Mouse (Mus musculus) thymus, postnatal 36 days (tissue): ENCODE measurements at regions not wholly inside any gene's neighbourhood (a gene's known extent, or its start where the extent isn't known, plus 50 kb on each side); places are given as distances from the start of the nearest gene placed in this dataset.

Experiments
- DNase-seq, 2 experiments: peaks; one replicate each; pipeline ENCODE4 v3.0.0; 2022; ENCODE audit warnings: mixed read lengths in 2 of 2

DNA sequence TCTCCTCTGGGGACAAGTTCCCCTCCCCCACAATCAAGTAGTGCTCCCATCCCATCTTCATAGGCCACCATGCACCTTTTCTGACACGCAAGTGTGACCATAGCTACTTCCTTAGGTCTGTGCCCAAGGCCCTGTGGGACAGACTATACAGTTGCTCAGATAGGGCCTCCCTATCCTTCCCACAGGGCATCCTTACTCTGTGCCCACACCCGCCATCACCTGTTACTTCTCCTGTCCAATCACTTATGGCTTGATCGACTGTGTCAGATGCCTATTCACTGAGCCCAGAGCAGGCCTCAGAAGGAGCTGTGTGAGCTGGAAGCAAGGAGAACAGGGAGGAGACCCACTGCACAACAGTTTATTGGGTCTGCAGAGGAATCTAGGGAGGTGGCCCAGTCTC, 56.6 kb upstream of the Lrpap1 start:
- no peak for DNase-seq

DNA sequence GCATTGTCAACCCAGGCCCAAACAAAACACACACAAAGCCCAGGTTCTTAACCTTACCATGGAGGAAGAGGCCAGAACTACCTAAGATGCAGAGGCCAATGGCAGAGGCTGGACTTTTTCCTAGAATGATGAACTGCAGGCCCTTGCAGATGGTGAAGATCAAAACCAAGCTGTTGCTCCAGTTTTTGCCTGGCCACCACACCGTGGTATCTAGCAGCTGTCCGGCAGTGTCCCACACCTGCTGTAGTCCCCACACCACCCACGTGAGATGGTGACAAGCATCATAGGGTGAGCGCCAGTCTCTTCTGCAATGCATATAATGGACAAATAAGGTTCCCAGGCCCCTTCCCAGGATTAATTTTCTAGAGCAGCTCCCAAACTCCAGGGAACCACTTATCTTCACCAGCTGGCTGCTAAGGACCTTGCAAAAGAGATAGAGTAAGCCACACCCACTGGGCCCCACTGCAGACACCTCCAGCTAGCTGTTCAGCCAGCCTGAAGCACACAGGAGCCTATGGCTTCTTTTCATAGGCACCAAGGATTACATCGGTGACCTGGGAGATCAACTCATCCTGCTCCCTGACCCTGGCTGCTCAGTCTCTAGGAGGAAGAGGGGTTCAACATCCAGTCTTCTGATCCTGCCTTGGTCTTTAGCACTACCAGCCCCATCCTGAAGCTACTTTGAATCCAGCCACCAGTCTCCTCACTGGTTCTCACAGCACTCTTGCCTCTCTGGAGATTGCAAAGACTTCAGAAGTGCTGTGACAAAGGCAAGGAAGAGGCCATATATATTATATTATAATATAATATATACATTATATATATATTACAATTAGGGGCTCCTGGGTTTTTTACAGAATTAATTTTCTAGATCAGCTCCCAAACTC, 55.6 kb upstream of the Lrpap1 start:
- no peak for DNase-seq

DNA sequence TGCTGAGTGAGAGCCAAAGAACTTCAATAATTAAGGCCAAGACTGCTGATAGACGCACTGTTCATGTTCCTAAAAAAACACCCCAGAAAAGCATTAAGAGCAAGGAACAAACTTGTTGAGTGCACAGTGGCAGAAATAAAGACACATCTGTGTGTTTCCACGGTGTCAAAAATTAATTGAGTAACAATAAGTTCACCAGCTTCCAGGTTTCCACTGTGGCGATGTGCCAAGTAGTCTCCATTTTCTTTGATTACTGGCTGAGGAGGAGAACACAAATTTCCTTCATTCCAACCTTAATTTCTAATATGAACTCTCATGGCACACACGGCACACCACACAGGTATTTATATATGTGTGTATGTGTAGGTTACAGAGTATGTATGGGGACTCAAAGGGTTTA, 54.3 kb upstream of the Lrpap1 start:
- DNase-seq: no peak

DNA sequence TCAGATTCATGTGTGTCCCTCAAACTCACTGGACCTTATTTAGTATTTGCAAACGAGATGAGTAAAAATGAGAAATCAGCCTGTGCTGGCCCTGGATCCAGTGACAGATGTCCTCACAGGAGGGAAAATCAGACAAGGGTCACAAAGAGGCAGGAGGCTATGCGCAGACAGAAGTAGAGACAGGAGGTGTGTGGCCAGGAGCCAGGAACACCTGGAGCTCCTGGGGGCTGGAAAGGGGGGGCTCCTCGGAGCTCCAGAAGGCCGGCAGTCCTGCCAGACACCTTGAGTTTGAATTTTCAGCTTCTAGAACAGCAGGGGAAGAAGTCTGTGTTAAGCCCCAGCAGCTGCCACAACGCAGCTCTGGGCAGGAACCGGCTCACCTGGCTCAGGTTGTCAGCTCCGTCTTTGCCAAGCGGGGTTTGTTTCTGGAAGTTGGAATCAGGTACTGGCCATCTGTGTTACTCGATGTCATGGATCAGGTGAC, 53.7 kb upstream of the Lrpap1 start:
- DNase-seq: no peak

DNA sequence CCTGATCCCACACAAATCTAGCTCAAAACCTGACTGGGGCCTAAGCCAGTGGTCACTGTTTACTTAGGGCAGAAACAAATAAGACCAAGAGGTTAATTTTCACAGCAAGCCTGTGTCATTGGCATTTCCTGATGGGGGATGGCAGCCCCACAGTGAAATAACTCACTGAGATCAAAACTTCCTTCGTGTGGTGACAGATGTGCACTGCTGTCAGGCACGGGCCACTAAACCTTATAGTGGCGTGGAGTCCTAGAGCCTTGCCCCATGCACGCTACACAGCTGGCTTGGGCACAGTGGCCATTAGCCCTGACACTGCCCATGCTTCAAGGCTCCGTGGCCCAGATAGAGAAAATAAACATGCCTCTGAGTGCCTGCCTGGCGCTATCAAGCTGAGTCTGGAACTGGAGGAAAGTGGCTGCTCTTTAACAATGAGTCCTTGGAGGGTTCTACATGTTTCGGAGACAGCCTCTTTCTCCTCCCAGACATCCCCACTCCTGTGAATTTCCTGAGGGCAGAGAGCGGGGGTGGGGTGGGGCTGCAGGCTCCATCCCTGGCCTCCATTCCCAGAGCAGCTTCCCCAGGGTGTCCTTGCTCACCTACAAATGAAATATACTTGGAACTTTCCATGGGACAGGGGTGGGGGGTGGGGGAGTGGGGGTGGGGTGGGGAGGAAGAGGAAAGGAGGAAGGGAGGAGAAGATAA, 52.9 kb upstream of the Lrpap1 start:
- DNase-seq: no peak

DNA sequence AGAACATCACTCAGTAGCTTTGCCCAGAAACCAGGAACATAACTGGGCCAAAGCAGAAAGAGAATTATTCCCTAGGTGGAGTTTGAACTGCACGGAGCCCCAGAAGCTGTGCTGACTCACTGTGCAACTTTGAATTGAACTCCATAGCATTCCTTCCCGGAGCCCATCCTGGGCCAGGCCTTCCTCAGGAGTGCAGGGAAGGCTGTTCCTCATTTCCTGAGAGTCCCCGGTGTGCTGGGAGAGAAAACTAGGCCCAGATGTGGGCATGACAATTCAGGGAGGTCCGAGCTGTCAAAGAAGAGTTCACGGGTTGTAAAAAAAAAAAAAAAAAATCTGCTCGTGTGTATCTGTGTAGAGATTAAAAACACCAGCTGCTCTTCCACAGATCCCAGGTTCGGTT, 50.8 kb upstream of the Lrpap1 start:
- DNase-seq: no peak

DNA sequence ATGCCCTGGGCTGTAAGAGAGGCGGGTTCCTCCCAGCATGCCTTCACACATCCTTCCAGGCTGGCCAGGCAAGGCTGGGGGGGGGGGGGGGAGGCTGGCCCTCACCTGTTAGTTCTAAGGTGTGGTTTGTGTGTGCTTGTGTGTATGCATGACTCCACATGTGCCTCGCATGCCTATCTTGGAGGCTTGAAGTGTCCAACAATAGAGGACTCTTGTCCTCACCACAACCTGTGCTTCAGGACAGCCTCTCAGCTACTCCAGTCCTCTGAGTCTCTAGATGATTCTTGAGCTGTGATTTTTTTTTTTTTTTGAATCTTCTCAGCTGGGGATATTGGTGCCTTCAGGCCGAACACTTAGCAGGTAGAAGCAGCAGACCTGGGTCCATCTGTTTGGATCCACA, 50.2 kb upstream of the Lrpap1 start:
- no peak for DNase-seq
